Mouse (Mus musculus): ENCODE results near the gene Eogt. TPM values are rescaled to one million over a fixed set of nuclear protein-coding genes. Genes with fewer than 3 reads are reported as not detected.

Gene Eogt
- polyA plus RNA-seq, 1 experiment from 2014 or later = 12.8 TPM

GRCm38 (mm10) chr6:97101958-97102702, 46.9 kb downstream of the Eogt start:
- WGBS = 11% methylated on average over 15 of the region's 15 CpGs
- no peak for DNase-seq (ENCODE audit: low spot score)

GRCm38 (mm10) chr6:97101190-97101957, 47.6 kb downstream of the Eogt start:
- no peaks in the 10 kb centered on the region for H3K9me3 ChIP-seq (replicated peaks; ENCODE audit: low read length)
- no peak overlapping the region for H3K9ac ChIP-seq (ENCODE audit: low read depth, low read length)
- WGBS = 10% methylated on average over 12 of the region's 12 CpGs
- ATAC-seq (replicated peaks; ENCODE audit: low FRiP score, low read depth) = no peak
- peak; percentile 80 for DNase-seq (ENCODE audit: low spot score)
- TF ChIP-seq CTCF (IDR thresholded peaks at IDR 0.05; ENCODE audit: low read depth) = no peak
- no peaks in the 10 kb centered on the region for H3K36me3 ChIP-seq (ENCODE audit: insufficient read depth, low read length)
- H3K4me1 ChIP-seq (replicated peaks; ENCODE audit: insufficient read depth, low read length) = 0 out of 2 replicates have a peak, but pooled peaks cover 5% of the 10 kb centered on the region
- H3K4me2 ChIP-seq (ENCODE audit: low read length) = peak overlapping the region; percentile 14; the same call in 1 of the 2 replicates
- H3K4me3 ChIP-seq (replicated peaks; ENCODE audit: low read depth, low read length) = no peak overlapping the region
- no peaks in the 10 kb centered on the region for H3K27me3 ChIP-seq (ENCODE audit: insufficient read depth, low read length)
- no peak overlapping the region for H3K27ac ChIP-seq

More at GRCm38 (mm10) chr6:97101958-97102702, 46.9 kb downstream of the Eogt start:
- Histone ChIP-seq H3K27ac (no peak overlapping the region), H3K4me1 (replicated peaks; ENCODE audit: insufficient read depth, low read length) (0 out of 2 replicates have a peak, but pooled peaks cover 5% of the 10 kb centered on the region), H3K4me2 (ENCODE audit: low read length) (peak overlapping the region; percentile 14; the same call in 1 of the 2 replicates), H3K36me3 (ENCODE audit: insufficient read depth, low read length) (no peaks in the 10 kb centered on the region), H3K9ac (ENCODE audit: low read depth, low read length) (no peak overlapping the region), H3K4me3 (replicated peaks; ENCODE audit: low read depth, low read length) (no peak overlapping the region), H3K27me3 (ENCODE audit: insufficient read depth, low read length) (no peaks in the 10 kb centered on the region), H3K9me3 (replicated peaks; ENCODE audit: low read length) (no peaks in the 10 kb centered on the region)
- no peak for ATAC-seq (replicated peaks; ENCODE audit: low FRiP score, low read depth)
- no peak for TF ChIP-seq CTCF (IDR thresholded peaks at IDR 0.05; ENCODE audit: low read depth)

GRCm38 (mm10) chr6:97082336-97082735, 66.6 kb downstream of the Eogt start:
- H3K27me3 ChIP-seq (ENCODE audit: insufficient read depth, low read length) = no peaks in the 10 kb centered on the region
- H3K4me3 ChIP-seq (replicated peaks; ENCODE audit: low read depth, low read length) = no peak overlapping the region
- no peak overlapping the region for H3K27ac ChIP-seq
- WGBS = 91% methylated on average over 2 of the region's 2 CpGs
- DNase-seq (ENCODE audit: low spot score) = no peak
- no peak overlapping the region for H3K4me2 ChIP-seq (ENCODE audit: low read length)
- TF ChIP-seq CTCF (IDR thresholded peaks at IDR 0.05; ENCODE audit: low read depth) = no peak
- H3K9me3 ChIP-seq (replicated peaks; ENCODE audit: low read length) = no peaks in the 10 kb centered on the region
- no peaks in the 10 kb centered on the region for H3K36me3 ChIP-seq (ENCODE audit: insufficient read depth, low read length)
- H3K9ac ChIP-seq (ENCODE audit: low read depth, low read length) = no peak overlapping the region
- H3K4me1 ChIP-seq (replicated peaks; ENCODE audit: insufficient read depth, low read length) = no peaks in the 10 kb centered on the region
- ATAC-seq (replicated peaks; ENCODE audit: low FRiP score, low read depth) = no peak

DNA sequence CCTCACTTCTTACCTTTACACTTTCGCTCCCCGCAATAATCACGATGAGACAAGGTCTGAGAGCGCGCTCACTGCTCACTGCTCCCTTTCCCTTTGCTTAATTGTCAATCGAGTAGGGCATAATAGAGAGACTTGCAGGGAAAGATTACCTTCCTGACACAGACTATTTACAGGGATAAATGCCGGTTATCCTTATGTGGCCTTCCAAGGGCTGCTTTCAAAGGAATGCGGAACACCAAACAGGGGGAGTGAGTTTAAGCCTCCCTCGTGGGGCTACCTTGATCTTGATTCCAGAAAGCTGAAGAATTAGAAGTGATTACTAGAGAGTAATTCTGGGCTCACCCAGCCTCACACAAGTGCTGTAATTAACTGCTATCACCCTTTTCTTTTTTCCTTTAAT, 69.0 kb downstream of the Eogt start:
- Histone ChIP-seq H3K4me3 (replicated peaks; ENCODE audit: low read depth, low read length) (no peak overlapping the region), H3K9ac (ENCODE audit: low read depth, low read length) (no peak overlapping the region), H3K9me3 (replicated peaks; ENCODE audit: low read length) (no peaks in the 10 kb centered on the region), H3K4me2 (ENCODE audit: low read length) (no peak overlapping the region), H3K27me3 (ENCODE audit: insufficient read depth, low read length) (no peaks in the 10 kb centered on the region), H3K27ac (no peak overlapping the region), H3K36me3 (ENCODE audit: insufficient read depth, low read length) (no peaks in the 10 kb centered on the region), H3K4me1 (replicated peaks; ENCODE audit: insufficient read depth, low read length) (no peaks in the 10 kb centered on the region)
- WGBS = 46% methylated on average over 9 of the region's 9 CpGs
- DNase-seq (ENCODE audit: low spot score) (no peak), ATAC-seq (replicated peaks; ENCODE audit: low FRiP score, low read depth) (no peak)
- TF ChIP-seq CTCF (IDR thresholded peaks at IDR 0.05; ENCODE audit: low read depth) = no peak

- Histone ChIP-seq H3K9ac (ENCODE audit: low read depth, low read length) (0 out of 2 replicates have a peak within 1 kb of the TSS, but pooled peaks have one; percentile 13), H3K27ac (no peak within 1 kb of the TSS), H3K9me3 (replicated peaks; ENCODE audit: low read length) (no peaks in the 10 kb centered on the region), H3K4me3 (replicated peaks; ENCODE audit: low read depth, low read length) (peak within 1 kb of the TSS; percentile 33), H3K27me3 (ENCODE audit: insufficient read depth, low read length) (peaks cover 12% of the 10 kb centered on the region; the same call in 1 of the 2 replicates), H3K36me3 (ENCODE audit: insufficient read depth, low read length) (no peaks in the 10 kb centered on the region), H3K4me2 (ENCODE audit: low read length) (peak within 1 kb of the TSS; percentile 74), H3K4me1 (replicated peaks; ENCODE audit: insufficient read depth, low read length) (peaks cover 6% of the 10 kb centered on the region; the same call in 1 of the 2 replicates)
- DNase-seq (ENCODE audit: low spot score) = peak; percentile 36
- ATAC-seq (replicated peaks; ENCODE audit: low FRiP score, low read depth) = peak; percentile 83
- WGBS = under 1% methylated on average over 29 of the region's 30 CpGs
- TF ChIP-seq CTCF (IDR thresholded peaks at IDR 0.05; ENCODE audit: low read depth) = peak; percentile 21; the same call in 1 of the 2 replicates
Measured at GRCm38 (mm10) chr6:97060074-97060681, 88.8 kb downstream of the Eogt start, which contains the start of gene Fam19a4. Fam19a4 (minus strand) TSS chr6:97060413.

Other genes starting within 250 kb of the Eogt start
- 0.08 and 0.23 TPM in 2 replicates for gene Fam19a4, start 88.8 kb downstream of the Eogt start, polyA plus RNA-seq (2015; fragmentation: Nextera tagmentation; extraction: Ambion mirVana)
- gene Tmf1, start 29.9 kb upstream of the Eogt start, polyA plus RNA-seq (2015; fragmentation: Nextera tagmentation; extraction: Ambion mirVana) = 48.6 and 50.7 TPM in 2 replicates
- 57.1 TPM in 2 replicates for gene Uba3, start 56.5 kb upstream of the Eogt start, polyA plus RNA-seq (2015; fragmentation: Nextera tagmentation; extraction: Ambion mirVana)
- 64.9 and 72.3 TPM in 2 replicates for gene Arl6ip5, start 61.5 kb upstream of the Eogt start, polyA plus RNA-seq (2015; fragmentation: Nextera tagmentation; extraction: Ambion mirVana)
- gene Lmod3, start 103.6 kb upstream of the Eogt start, polyA plus RNA-seq (2015; fragmentation: Nextera tagmentation; extraction: Ambion mirVana) = 0.31 and 0.36 TPM in 2 replicates

Measured in kidney, postnatal 0 days (tissue).